Mouse (Mus musculus): ENCODE measurements at regions not wholly inside any gene's neighbourhood (a gene's known extent, or its start where the extent isn't known, plus 50 kb on each side); places are given as distances from the start of the nearest gene placed in this dataset.
"Not testable (repeated sequence)": the region's sequence is repeated elsewhere in the genome, so short reads cannot be mapped to it uniquely, and the experiment has no call there.

GRCm38 (mm10) chr6:22657401-22657800, 217.9 kb upstream of the Ptprz1 start:
- not testable (repeated sequence) for H3K4me3 ChIP-seq (ENCODE audit: low read depth, low read length); H3K36me3 ChIP-seq (ENCODE audit: control insufficient read depth, insufficient read depth, low read length); H3K4me2 ChIP-seq (ENCODE audit: low read depth, severe bottlenecking); DNase-seq (ENCODE audit: low spot score); H3K27ac ChIP-seq (replicated peaks; ENCODE audit: low read depth, low read length); H3K9me3 ChIP-seq (ENCODE audit: control insufficient read depth, low read length); H3K27me3 ChIP-seq (ENCODE audit: control insufficient read depth, insufficient read depth, low read length); H3K4me1 ChIP-seq (ENCODE audit: control insufficient read depth, insufficient read depth, low read length); H3K9ac ChIP-seq (ENCODE audit: low read length); ATAC-seq (ENCODE audit: insufficient number of reproducible peaks, low FRiP score, low TSS enrichment, low read depth)
- WGBS: 94% methylated on average over 14 of the region's 15 CpGs

DNA sequence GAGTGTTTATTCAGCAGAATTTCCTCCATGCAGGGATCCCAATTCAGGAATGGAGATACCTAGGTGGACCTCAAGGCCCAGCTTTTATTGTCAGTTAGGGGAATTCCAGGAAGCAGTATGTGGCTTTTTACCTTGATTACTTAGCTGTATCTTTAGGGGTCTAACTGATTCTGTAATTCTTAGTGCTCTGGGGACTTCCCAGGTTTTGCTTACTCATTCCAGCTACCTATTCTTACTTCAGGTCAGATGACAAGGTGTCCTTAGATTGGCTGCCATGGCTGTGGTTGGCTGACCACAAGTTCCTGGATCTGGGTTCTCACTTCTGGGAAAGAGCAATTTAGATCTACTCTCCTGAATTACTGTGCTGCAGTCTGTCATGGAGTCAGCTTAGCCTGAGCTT, 235.2 kb upstream of the Ptprz1 start:
- Histone ChIP-seq H3K36me3 (ENCODE audit: control insufficient read depth, insufficient read depth, low read length) (no peaks in the 10 kb centered on the region), H3K4me2 (ENCODE audit: low read depth, severe bottlenecking) (no peak overlapping the region), H3K9me3 (ENCODE audit: control insufficient read depth, low read length) (no peaks in the 10 kb centered on the region), H3K9ac (ENCODE audit: low read length) (no peak overlapping the region), H3K27ac (replicated peaks; ENCODE audit: low read depth, low read length) (no peak overlapping the region), H3K27me3 (ENCODE audit: control insufficient read depth, insufficient read depth, low read length) (no peaks in the 10 kb centered on the region), H3K4me3 (ENCODE audit: low read depth, low read length) (no peak overlapping the region), H3K4me1 (ENCODE audit: control insufficient read depth, insufficient read depth, low read length) (no peaks in the 10 kb centered on the region)
- no peak for DNase-seq (ENCODE audit: low spot score)
- no peak for ATAC-seq (ENCODE audit: insufficient number of reproducible peaks, low FRiP score, low TSS enrichment, low read depth)

DNA sequence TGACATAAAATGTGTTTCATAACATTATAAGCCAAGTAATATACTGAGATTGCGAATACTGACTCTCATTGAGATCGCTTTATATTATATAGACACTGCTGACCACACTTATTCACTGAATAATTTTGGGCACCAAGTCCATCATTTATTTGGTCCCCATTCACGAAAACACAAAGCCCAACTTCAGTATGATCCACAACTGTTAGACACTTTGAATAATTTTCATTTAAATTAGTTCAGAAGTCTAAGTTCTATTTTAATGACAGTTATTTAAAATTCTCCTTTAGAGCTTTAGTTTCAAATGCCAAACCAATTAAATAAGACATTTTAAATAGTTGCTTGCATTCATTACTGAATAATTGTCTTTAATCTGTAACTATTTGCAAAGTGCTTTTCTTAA, 240.2 kb upstream of the Ptprz1 start:
- WGBS: 92% methylated on average over 3 of the region's 3 CpGs
- ATAC-seq (ENCODE audit: insufficient number of reproducible peaks, low FRiP score, low TSS enrichment, low read depth): no peak
- Histone ChIP-seq H3K9me3 (ENCODE audit: control insufficient read depth, low read length) (no peaks in the 10 kb centered on the region), H3K9ac (ENCODE audit: low read length) (no peak overlapping the region), H3K27ac (replicated peaks; ENCODE audit: low read depth, low read length) (no peak overlapping the region), H3K36me3 (ENCODE audit: control insufficient read depth, insufficient read depth, low read length) (no peaks in the 10 kb centered on the region), H3K4me1 (ENCODE audit: control insufficient read depth, insufficient read depth, low read length) (no peaks in the 10 kb centered on the region), H3K27me3 (ENCODE audit: control insufficient read depth, insufficient read depth, low read length) (no peaks in the 10 kb centered on the region), H3K4me3 (ENCODE audit: low read depth, low read length) (no peak overlapping the region), H3K4me2 (ENCODE audit: low read depth, severe bottlenecking) (no peak overlapping the region)
- DNase-seq (ENCODE audit: low spot score): no peak

- H3K4me3 ChIP-seq (ENCODE audit: low read depth, low read length): no peak overlapping the region
- no peaks in the 10 kb centered on the region for H3K4me1 ChIP-seq (ENCODE audit: control insufficient read depth, insufficient read depth, low read length)
- H3K9ac ChIP-seq (ENCODE audit: low read length): no peak overlapping the region
- H3K4me2 ChIP-seq (ENCODE audit: low read depth, severe bottlenecking): no peak overlapping the region
- H3K27me3 ChIP-seq (ENCODE audit: control insufficient read depth, insufficient read depth, low read length): no peaks in the 10 kb centered on the region
- H3K36me3 ChIP-seq (ENCODE audit: control insufficient read depth, insufficient read depth, low read length): no peaks in the 10 kb centered on the region
- ATAC-seq (ENCODE audit: insufficient number of reproducible peaks, low FRiP score, low TSS enrichment, low read depth) (no peak), DNase-seq (ENCODE audit: low spot score) (no peak)
- H3K27ac ChIP-seq (replicated peaks; ENCODE audit: low read depth, low read length): no peak overlapping the region
- H3K9me3 ChIP-seq (ENCODE audit: control insufficient read depth, low read length): no peaks in the 10 kb centered on the region
- WGBS: 85% methylated on average over 5 of the region's 5 CpGs
These were observed 240.6 kb upstream of the Ptprz1 start for GRCm38 (mm10) chr6:22634740-22635139.

DNA sequence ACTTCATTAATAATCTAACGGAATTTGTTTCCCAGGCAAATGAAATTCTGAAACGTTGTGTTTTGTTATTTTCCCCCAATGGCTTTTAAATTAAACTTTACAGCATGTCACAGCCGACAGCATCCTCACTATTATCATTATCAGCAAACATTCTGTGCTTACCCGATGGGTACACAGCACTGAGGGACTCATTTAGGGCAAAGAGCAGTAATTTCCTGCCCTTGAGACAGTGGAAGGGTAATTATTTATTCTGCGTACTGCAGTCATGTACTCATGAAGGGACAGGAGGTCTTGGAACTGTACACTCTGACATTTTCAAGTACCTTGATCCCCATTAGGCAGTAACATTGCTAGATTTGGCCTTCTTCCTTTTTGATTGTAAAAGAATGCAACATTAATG, 235.5 kb upstream of the Fam3c start:
- Histone ChIP-seq H3K36me3 (ENCODE audit: control insufficient read depth, insufficient read depth, low read length) (no peaks in the 10 kb centered on the region), H3K4me1 (ENCODE audit: control insufficient read depth, insufficient read depth, low read length) (no peaks in the 10 kb centered on the region), H3K4me2 (ENCODE audit: low read depth, severe bottlenecking) (no peak overlapping the region), H3K27ac (replicated peaks; ENCODE audit: low read depth, low read length) (no peak overlapping the region), H3K27me3 (ENCODE audit: control insufficient read depth, insufficient read depth, low read length) (no peaks in the 10 kb centered on the region), H3K4me3 (ENCODE audit: low read depth, low read length) (no peak overlapping the region), H3K9me3 (ENCODE audit: control insufficient read depth, low read length) (no peaks in the 10 kb centered on the region), H3K9ac (ENCODE audit: low read length) (no peak overlapping the region)
- DNase-seq (ENCODE audit: low spot score) (no peak), ATAC-seq (ENCODE audit: insufficient number of reproducible peaks, low FRiP score, low TSS enrichment, low read depth) (no peak)
- WGBS: 81% methylated on average over 5 of the region's 5 CpGs

DNA sequence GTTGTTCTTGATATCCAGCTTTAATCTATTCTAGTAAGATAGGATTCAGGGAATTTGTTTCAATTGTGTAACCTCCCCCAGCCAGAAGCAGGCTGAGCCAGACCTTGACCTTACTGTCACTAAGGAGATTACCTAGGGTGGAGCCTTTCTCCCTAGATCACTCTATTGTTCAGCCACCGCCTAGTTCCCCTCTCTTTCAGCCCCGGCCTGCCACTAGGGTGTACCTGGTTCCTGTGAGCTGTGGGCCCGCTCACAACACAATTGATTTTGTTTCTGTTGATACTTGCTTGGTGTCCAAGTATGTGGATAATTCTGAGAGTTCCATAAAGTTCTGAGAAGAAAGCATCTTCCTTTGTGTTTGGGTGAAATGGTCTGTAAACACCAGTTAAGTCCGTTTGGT, 228.8 kb upstream of the Fam3c start:
- Histone ChIP-seq H3K9ac (ENCODE audit: low read length) (no peak overlapping the region), H3K4me2 (ENCODE audit: low read depth, severe bottlenecking) (no peak overlapping the region), H3K4me3 (ENCODE audit: low read depth, low read length) (no peak overlapping the region), H3K36me3 (ENCODE audit: control insufficient read depth, insufficient read depth, low read length) (no peaks in the 10 kb centered on the region), H3K27me3 (ENCODE audit: control insufficient read depth, insufficient read depth, low read length) (no peaks in the 10 kb centered on the region), H3K9me3 (ENCODE audit: control insufficient read depth, low read length) (no peaks in the 10 kb centered on the region), H3K4me1 (ENCODE audit: control insufficient read depth, insufficient read depth, low read length) (no peaks in the 10 kb centered on the region), H3K27ac (replicated peaks; ENCODE audit: low read depth, low read length) (no peak overlapping the region)
- ATAC-seq (ENCODE audit: insufficient number of reproducible peaks, low FRiP score, low TSS enrichment, low read depth): no peak
- WGBS: 71% methylated on average over 4 of the region's 4 CpGs
- DNase-seq (ENCODE audit: low spot score): no peak

DNA sequence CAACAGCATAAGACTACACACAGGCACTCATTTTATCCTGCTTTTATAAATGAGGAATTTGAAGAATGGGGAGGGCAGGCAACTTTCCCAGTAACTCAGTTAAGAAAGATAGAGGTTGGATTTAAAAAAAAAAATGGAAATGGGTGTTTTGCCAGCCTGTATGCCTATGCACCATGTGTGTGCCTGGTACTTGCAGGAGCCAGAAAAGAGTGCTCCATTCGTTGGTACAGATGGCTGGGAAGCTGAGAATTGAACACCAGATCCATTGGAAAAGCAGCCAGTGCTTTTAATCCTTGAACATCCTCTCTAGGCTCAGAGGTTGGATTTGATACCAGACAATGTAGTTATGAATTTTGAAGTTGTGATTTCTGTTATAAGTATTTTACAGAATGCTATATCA, 216.9 kb upstream of the Fam3c start:
- WGBS: 62% methylated on average over 1 of the region's 1 CpGs
- no peak overlapping the region for H3K4me3 ChIP-seq (ENCODE audit: low read depth, low read length)
- DNase-seq (ENCODE audit: low spot score) (no peak), ATAC-seq (ENCODE audit: insufficient number of reproducible peaks, low FRiP score, low TSS enrichment, low read depth) (no peak)
- no peak overlapping the region for H3K4me2 ChIP-seq (ENCODE audit: low read depth, severe bottlenecking)
- no peak overlapping the region for H3K9ac ChIP-seq (ENCODE audit: low read length)
- no peaks in the 10 kb centered on the region for H3K27me3 ChIP-seq (ENCODE audit: control insufficient read depth, insufficient read depth, low read length)
- H3K36me3 ChIP-seq (ENCODE audit: control insufficient read depth, insufficient read depth, low read length): no peaks in the 10 kb centered on the region
- no peak overlapping the region for H3K27ac ChIP-seq (replicated peaks; ENCODE audit: low read depth, low read length)
- no peaks in the 10 kb centered on the region for H3K4me1 ChIP-seq (ENCODE audit: control insufficient read depth, insufficient read depth, low read length)
- no peaks in the 10 kb centered on the region for H3K9me3 ChIP-seq (ENCODE audit: control insufficient read depth, low read length)

DNA sequence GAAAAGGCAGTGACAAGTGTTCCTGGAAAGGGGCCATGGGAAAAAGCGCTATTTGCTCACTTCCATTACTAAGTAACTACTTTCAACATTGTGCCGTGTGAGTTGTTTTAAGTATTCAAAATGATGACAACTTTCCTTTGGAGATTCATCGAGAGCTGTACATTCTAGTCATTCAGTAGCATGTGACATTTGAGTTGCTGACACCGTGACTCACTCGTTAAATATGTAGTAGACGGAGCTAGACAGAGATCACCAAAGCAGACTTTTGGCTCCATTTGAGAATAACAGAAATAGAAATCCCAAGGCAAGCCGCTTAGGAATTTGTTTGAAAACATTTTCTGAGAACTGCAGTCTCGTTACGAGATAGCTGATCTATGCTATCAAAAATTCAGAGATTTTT, 211.8 kb upstream of the Fam3c start:
- H3K27me3 ChIP-seq (ENCODE audit: control insufficient read depth, insufficient read depth, low read length): no peaks in the 10 kb centered on the region
- H3K27ac ChIP-seq (replicated peaks; ENCODE audit: low read depth, low read length): no peak overlapping the region
- WGBS: 92% methylated on average over 9 of the region's 9 CpGs
- DNase-seq (ENCODE audit: low spot score): no peak
- no peak overlapping the region for H3K4me3 ChIP-seq (ENCODE audit: low read depth, low read length)
- no peak overlapping the region for H3K9ac ChIP-seq (ENCODE audit: low read length)
- H3K4me2 ChIP-seq (ENCODE audit: low read depth, severe bottlenecking): no peak overlapping the region
- ATAC-seq (ENCODE audit: insufficient number of reproducible peaks, low FRiP score, low TSS enrichment, low read depth): no peak
- no peaks in the 10 kb centered on the region for H3K9me3 ChIP-seq (ENCODE audit: control insufficient read depth, low read length)
- no peaks in the 10 kb centered on the region for H3K4me1 ChIP-seq (ENCODE audit: control insufficient read depth, insufficient read depth, low read length)
- H3K36me3 ChIP-seq (ENCODE audit: control insufficient read depth, insufficient read depth, low read length): no peaks in the 10 kb centered on the region

DNA sequence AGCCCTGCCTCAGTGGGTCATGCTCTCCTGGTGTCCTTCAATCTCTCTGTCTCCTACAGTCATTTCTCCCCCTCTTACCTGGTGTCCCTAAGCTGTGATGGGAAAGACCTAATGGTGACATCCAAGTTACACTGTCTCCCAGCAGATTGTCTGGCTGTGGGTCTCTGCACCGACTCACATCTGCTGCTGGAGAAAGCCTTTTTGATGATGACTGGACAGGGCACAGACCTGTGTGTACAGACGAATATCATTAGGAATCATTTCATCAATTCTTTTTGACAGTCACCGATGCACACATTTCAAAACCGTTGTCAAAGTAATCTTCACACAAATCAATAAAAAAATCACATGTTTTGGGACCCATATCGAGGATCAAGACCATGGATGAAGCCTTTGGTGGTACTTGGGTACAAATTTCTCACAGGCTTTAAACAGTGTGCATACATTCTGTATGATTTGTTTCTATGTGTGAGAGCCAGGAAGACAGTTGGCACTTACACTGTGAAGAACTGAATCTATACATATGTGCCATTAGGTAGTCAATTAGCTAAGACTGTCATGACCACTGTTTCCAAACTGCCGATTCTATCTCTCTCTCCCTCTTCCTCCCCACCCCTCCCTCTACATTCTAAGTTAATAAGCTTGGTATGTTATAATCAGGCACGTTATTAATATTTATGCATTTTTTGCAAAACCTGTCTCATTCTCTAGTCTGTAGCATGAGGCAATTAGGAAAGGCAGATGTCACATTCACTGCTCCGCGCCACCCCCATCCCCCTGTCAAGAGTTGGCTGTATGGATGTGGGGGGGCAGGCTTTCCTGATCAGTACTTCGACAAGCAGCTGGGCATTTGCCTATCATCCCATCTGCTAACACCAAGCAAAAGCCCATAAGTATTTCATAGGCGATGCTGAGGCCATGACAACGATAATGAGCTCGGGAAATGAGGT, 192.5 kb upstream of the Fam3c start:
- 85% methylated on average over 13 of the region's 13 CpGs for WGBS
- no peaks in the 10 kb centered on the region for H3K36me3 ChIP-seq (ENCODE audit: control insufficient read depth, insufficient read depth, low read length)
- no peaks in the 10 kb centered on the region for H3K4me1 ChIP-seq (ENCODE audit: control insufficient read depth, insufficient read depth, low read length)
- H3K9ac ChIP-seq (ENCODE audit: low read length): no peak overlapping the region
- H3K4me3 ChIP-seq (ENCODE audit: low read depth, low read length): no peak overlapping the region
- no peak overlapping the region for H3K27ac ChIP-seq (replicated peaks; ENCODE audit: low read depth, low read length)
- H3K9me3 ChIP-seq (ENCODE audit: control insufficient read depth, low read length): no peaks in the 10 kb centered on the region
- ATAC-seq (ENCODE audit: insufficient number of reproducible peaks, low FRiP score, low TSS enrichment, low read depth) (no peak), DNase-seq (ENCODE audit: low spot score) (no peak)
- no peak overlapping the region for H3K4me2 ChIP-seq (ENCODE audit: low read depth, severe bottlenecking)
- no peaks in the 10 kb centered on the region for H3K27me3 ChIP-seq (ENCODE audit: control insufficient read depth, insufficient read depth, low read length)
